Mouse (Mus musculus): ENCODE results near the gene Dkk2.

The Dkk2 gene

DNA sequence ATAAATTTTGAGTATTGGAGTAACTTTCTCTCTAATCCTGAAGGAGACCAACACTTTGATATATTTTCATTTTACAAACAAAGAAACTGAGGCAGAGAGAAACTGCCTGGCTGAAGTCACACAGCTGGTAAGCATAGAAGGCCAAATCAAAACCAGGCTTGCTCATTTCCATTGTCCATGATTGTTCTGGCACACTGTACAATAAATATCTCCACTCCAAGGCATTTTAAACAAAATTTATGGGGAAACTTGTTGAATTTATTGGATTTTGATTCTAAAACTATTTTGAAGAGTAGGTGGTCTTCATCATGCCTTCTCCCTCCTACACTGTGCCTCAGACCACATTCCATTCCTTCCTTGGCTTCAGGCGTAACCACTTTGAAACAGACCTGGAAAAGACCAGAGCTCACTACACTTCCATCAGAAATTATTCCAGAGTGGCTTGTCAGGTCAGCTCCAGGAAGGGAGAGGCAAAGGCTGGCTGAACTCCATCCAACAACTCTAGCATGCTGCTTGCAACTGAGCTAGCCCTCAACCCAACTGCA lies 44.7 kb downstream of the Dkk2 start:
- no peak for DNase-seq

DNA sequence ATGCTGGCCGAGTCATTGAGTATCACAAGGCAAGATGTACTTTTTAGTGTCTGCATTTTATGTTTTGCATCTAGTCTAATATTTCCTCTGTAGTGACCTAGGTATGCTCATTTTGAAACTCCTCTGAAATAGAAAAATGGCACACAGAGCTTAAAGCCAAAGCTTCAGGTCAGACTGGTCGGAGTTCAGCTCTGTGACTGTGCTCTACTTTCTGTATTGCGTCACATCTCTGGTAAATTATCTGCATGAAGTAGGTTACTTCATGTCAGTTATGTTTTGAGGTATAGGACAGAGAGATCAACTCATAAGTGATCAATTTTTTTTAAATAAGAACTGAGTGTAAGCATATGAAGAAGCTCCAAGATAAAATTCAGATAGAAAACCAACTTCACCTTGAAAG lies 45.7 kb downstream of the Dkk2 start:
- no peak for DNase-seq

DNA sequence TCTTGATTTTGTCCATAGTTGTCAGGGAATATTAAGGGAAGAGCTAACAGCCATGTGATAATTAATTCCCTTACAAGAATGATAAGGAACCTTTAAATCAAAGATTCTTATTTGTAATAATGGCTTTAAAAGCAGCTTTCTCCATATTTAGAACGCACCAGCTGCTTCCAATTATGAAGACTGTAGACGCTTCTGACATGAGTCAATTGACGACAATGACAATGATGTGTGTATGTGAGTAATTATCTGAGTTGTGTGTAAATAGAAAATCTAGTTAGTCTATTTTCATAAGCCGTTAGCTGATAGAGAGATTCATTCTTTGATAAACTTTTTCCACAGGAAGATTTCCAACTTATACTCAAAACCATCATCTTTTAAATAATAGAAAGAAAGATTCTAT lies 46.8 kb downstream of the Dkk2 start:
- DNase-seq, result no peak

DNA sequence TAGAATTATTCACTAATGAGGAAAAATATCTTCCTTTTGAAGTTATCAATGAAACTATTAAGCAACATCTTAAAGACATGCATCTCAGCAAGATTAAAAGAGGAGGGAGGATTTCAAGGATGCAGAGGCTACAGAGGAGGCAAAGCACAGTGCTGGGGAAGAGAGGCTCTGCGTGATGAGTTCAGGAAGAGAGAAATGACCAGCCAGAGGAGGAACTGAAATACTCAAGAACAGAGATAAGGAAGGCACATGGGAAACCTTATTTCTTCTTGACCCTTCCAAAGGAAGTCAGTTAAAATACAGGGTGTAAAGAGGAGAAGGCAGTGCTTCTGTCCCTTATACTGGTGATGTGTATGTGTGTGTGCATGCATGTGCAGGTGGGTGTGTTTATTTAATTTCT lies 49.4 kb downstream of the Dkk2 start:
- no peak for DNase-seq

DNA sequence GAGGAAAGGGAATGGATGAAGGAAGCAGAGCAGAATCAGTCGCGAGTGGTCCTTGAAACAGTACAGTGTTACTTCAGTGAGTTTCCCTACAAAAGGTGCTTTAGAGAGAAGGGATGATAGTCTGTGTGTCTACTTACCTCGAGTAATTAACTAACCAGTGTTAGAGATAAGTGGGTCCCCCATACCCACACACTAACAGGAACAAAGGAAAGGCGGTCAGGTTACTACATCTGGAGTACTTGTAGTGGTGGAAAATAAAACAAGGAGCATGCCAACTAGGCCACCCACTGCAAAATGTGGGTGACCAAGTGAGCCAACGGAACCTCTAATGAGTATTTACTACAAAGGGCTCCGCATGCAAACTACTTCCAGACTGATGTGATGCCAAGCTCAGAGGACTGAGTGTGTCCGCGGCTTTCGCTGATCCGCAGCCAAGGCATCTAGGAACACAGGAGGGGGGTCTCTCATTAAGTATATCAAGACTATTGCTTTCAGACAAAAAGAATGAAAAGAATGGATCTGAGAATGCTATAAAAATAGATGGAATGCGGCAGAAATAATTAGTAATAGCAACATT lies 52.8 kb downstream of the Dkk2 start:
- no peak for DNase-seq

DNA sequence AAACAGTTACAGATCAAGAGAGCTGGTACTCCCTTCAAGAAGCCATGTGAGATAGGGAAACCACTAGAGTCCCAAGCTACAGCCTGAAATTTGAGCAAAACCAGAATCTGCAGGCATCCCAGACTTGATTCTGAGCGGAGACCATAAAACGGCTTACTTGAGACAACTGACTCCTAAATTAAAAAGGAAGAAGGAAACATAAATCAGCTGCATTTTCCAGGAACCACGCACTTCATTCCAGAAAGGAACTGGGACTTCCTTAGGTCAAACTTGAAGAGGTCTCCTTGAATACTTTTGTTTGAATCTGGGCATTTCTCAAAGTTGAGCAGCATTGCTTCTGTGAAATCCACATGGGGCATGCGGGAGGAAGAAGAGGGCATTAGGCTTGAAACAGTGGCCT lies 55.9 kb downstream of the Dkk2 start:
- no peak for DNase-seq

DNA sequence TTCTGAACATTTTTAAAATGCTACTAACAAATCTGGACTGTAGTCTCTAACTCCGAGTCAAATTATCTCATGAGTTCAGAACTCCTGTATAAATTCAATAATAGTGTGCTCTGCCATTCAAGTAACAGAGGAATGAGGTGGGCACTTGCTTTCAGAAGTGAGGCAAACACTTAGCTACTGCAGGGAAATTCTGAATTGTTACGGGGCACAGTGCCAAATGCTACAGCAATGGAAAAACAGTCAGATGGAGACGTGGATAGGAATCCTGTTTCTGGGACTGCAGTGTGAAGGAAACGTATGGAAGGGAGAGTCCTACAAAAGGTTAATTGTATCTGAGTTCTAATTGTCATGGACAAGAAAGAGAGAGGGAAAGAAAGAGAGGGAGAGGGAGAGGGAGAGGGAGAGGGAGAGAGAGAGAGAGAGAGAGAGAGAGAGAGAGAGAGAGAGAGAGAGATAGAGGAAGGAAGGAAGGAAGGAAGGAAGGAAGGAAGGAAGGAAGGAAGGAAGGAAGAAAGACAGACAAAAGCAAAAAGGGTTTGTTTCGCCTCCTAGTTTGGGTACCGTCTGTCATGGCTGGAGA lies 64.4 kb downstream of the Dkk2 start:
- no peak for DNase-seq

DNA sequence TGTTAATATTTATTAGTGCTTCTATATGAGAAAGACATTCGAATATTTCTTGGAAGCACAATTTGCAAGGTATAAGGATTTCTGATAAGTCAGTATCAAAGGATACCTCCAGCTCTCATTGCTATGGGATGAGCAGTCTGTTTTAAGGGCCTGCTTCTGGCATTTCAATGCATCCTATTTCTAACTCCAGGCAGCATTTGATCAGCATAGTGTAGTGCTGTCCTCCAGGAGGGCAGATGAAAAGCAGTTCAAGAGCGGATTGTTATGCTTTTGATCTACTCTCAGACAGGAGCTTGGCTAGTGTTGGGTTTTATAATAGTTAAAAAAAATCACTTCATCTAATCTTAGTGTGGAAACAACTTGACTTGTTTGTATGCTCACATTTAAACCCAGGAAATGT lies 73.7 kb downstream of the Dkk2 start:
- no peak for DNase-seq

DNA sequence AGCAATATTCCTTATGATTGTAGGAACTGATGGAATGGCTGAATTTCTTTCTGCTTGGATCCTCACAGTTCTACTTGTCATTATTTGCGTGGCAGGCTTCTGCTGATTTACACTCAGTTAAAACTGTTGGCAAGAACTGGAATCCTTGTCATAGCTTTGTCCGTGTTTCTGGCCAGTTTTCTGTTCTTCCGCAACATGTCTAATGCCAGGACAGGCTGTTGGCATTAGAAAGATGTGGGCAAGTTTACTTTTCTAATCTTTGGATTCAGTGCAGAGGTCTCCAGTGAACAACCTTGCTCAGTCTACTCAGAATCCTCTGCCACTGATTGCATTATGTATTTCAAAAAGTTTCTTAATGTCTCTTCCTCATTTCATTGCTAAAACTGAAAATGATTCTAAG lies 83.8 kb downstream of the Dkk2 start:
- no peak for DNase-seq

DNA sequence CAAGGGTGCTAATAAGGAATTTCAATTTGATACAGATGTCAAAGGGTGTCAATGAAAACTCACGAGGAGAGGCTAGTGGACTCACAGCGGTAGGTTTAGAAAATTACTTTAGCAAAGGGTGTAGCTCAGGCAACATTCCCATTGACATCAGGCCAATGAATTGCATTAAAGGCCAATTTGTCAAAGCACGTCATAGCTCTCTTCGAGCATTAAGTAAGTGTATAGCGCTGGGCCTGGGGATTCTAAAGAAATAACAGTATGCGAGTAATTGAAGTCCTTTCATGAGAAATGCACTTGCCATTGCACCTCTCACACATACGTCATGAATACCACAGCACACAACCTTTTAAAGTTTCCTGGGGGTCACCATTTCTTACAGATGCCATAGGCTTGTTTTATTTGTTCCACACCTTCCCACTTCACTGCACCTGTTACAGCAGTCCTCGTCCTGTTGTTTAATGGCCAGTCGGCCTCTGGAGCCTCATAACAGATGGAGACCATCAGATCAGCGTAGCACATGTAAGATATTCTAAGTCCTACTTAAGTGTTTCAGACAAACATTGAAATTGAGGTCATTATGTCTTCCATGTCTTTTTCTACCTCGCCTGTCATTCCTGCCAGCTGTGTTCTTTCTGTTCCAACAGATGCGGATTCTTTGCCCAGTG lies 101.9 kb downstream of the Dkk2 start:
- DNase-seq, result no peak

DNA sequence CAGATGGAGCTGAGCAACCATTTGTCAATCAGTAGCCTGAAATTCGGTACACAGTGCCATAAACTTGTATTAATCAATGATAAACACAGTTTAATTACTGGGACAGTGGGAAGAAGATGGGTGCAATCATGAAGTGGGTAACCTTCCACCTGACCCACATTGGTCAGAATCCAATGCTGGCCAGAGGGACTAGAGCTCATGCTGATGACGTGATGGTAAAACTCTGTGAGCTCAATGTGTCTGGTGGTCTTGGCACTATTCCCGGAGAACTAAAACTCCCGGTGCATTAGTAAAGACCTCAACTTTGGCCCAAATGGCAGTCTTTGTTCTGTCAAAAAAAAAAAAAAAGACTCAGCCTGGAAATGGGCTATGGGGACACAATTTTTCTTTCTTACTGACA lies 116.9 kb downstream of the Dkk2 start:
- DNase-seq, result no peak

DNA sequence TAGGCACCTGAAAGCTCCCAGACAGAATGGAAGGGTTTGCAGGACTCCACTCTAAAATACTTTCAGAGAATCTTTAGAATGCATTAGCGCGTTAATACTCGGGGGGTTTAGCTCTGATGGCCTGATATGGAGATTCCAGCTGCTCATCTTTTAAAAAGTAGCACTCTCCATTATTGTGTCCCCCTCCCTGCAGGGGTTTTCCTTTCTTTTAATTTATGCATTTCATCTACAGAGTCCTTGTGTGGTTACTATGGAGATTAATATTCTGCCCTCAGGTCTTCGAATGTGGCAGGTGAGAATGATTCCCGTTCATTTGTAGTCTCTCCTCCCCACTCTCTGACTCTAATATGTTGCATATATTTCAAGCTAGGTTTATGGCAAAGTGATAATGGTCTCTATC lies 117.6 kb downstream of the Dkk2 start:
- no peak for DNase-seq

DNA sequence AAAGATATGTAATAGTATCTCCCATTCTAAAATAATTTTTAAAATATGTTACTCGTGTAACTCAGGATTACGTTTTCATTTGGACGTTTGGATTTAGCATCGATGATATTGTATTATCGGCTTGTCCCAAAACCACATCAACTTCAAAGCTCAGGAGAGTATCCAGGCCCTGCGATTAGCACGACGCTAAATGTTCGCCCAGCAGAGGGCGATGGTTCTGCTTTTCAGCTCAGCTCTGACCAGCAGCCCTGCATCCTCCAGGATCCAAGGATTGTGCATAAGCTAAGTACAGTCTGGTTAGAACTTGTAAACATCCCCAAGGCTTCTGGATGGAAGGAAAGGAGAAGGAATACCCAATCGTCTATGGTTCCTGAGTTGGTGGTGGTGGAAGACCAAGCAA lies 122.4 kb downstream of the Dkk2 start:
- DNase-seq, result no peak

DNA sequence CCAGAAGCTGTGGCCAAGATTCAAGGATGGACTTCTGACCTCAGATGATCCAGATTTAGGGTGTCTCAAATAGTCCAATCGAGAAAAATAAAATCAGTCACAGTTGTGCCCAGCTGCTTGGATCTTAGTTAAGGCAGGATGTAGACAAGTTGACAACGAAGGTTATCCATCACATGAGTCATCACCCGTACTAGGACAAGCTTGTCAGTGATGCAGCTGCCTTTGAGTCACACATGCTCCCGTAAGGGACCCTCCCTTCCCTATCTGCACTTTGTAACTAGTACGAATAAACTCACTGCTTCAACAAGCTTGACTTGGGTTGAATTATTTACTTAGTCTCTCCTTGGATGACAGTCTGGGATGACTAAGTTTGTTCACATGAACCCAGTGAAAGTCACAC lies 126.2 kb downstream of the Dkk2 start:
- no peak for DNase-seq

DNA sequence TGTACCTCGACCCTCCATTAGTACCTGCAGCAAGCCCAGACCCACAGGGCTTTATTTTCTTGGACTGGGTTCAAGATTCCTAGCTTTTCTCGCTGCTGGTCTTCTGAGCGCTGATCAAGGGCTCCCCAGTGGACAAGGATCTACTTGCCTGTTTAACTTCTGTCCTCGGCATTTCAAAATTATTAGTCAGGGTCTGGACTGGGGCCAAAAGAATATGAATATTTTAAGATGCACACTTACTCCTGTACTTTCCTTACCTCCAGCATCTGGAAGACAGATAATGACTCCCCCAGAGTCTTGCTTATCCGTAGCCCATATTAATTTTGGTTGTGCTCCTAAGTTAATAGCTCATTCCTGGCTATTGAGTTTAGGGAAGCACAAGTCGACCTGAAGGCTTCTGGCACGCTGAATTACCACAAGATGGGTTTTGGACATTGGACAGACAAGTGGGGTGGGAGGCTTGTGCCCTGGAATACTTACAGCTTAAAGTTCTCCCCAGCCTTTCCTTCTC lies 134.9 kb downstream of the Dkk2 start:
- no peak for DNase-seq

DNA sequence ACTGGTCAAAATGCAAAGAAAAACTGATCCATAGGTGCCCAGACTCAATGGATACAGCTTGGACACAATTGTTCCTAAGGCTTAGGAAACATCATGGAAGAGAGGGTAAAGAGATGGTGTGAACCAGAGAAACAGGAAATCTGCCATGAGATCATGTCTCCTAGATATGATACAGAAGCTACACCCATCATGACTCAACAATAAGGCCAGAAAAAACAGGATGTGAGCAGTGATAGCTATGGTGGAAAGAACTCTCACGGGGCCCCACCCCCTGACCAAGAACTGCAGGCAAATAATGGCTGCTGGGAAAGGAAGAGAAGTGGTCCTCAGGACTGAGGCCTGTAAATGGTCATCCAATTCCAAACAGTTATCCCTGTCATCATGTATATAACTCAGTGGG lies 142.5 kb downstream of the Dkk2 start:
- DNase-seq, result no peak

All from cerebellum, adult 11 months (tissue).